Mouse (Mus musculus): Measurements from ENCODE around the gene Gsg1l2.

Gsg1l2 gene

GRCm38 (mm10) chr11:67774379-67774778, at the start of gene Gsg1l2:
Gene Gsg1l2, plus strand, starts transcription at chr11:67774608.
- DNase-seq (ENCODE audit: low read depth): no peak

- DNase-seq (ENCODE audit: low read depth): peak; percentile 75
Measured at GRCm38 (mm10) chr11:67727095-67727494, 47.3 kb upstream of the Gsg1l2 start.

GRCm38 (mm10) chr11:67728726-67729125, 45.7 kb upstream of the Gsg1l2 start:
- DNase-seq (ENCODE audit: low read depth): no peak

GRCm38 (mm10) chr11:67731056-67731455, 43.4 kb upstream of the Gsg1l2 start:
- DNase-seq (ENCODE audit: low read depth): no peak

- DNase-seq (ENCODE audit: low read depth): no peak
Measured at GRCm38 (mm10) chr11:67733726-67734125, 40.7 kb upstream of the Gsg1l2 start.

GRCm38 (mm10) chr11:67734597-67734996, 39.8 kb upstream of the Gsg1l2 start:
- no peak for DNase-seq (ENCODE audit: low read depth)

- DNase-seq (ENCODE audit: low read depth): no peak
Measured at GRCm38 (mm10) chr11:67738345-67738744, 36.1 kb upstream of the Gsg1l2 start.

- DNase-seq (ENCODE audit: low read depth): no peak
Measured at GRCm38 (mm10) chr11:67738846-67739490, 35.4 kb upstream of the Gsg1l2 start.

GRCm38 (mm10) chr11:67741569-67741968, 32.8 kb upstream of the Gsg1l2 start:
- no peak for DNase-seq (ENCODE audit: low read depth)

- DNase-seq (ENCODE audit: low read depth): no peak
Measured at GRCm38 (mm10) chr11:67756287-67756686, 18.1 kb upstream of the Gsg1l2 start.

- peak; percentile 14 for DNase-seq (ENCODE audit: low read depth)
Measured at GRCm38 (mm10) chr11:67757373-67758167, 16.8 kb upstream of the Gsg1l2 start.

- DNase-seq (ENCODE audit: low read depth): no peak
Measured at GRCm38 (mm10) chr11:67771053-67771452, 3.4 kb upstream of the Gsg1l2 start, which contains the start of gene Glp2r. Gene Glp2r, minus strand, starts transcription at chr11:67771153.

- no peak for DNase-seq (ENCODE audit: low read depth)
Measured at GRCm38 (mm10) chr11:67771691-67772090, 2.7 kb upstream of the Gsg1l2 start.

GRCm38 (mm10) chr11:67772577-67772976, 1.8 kb upstream of the Gsg1l2 start:
- DNase-seq (ENCODE audit: low read depth): peak; percentile 72

- peak; percentile 4 for DNase-seq (ENCODE audit: low read depth)
Measured at GRCm38 (mm10) chr11:67790182-67790581, 15.8 kb downstream of the Gsg1l2 start.

GRCm38 (mm10) chr11:67797931-67798330, 23.5 kb downstream of the Gsg1l2 start, which contains the start of gene Dhrs7c:
Gene Dhrs7c, plus strand, starts transcription at chr11:67798187.
- DNase-seq (ENCODE audit: low read depth): no peak

GRCm38 (mm10) chr11:67800130-67800723, 25.8 kb downstream of the Gsg1l2 start:
- no peak for DNase-seq (ENCODE audit: low read depth)

GRCm38 (mm10) chr11:67801169-67801568, 26.8 kb downstream of the Gsg1l2 start:
- no peak for DNase-seq (ENCODE audit: low read depth)

- peak; percentile 5 for DNase-seq (ENCODE audit: low read depth)
Measured at GRCm38 (mm10) chr11:67805538-67805937, 31.1 kb downstream of the Gsg1l2 start.

GRCm38 (mm10) chr11:67806832-67807597, 32.6 kb downstream of the Gsg1l2 start:
- DNase-seq (ENCODE audit: low read depth): no peak

GRCm38 (mm10) chr11:67808051-67808450, 33.6 kb downstream of the Gsg1l2 start:
- peak; percentile 4 for DNase-seq (ENCODE audit: low read depth)

GRCm38 (mm10) chr11:67811535-67811934, 37.1 kb downstream of the Gsg1l2 start:
- DNase-seq (ENCODE audit: low read depth): peak; percentile 72

Measured in NIH3T3 (cell line).